ENCODE assay signal across 8 mouse cellular contexts in the genomic region with DNA sequence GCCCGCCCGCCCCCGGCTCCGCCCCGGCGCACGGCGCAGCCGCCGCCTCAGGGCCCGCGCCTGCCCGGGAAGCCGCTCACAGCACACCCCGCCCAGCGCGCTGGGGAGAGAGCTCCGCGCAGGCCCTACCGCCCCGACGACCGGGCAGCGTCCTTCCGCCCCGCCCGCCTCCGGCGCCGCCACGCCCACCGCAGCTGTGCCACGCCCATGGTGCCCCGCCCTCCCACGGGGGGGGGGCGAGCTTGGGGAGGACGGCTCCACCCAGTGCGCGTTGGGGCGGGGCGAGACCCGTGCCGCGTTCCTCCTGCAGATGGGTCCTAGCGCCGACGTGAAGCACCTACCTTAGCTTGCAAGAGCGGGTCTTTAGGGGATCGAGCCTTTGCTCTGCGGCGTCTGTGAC. TPM values are rescaled to one million over a fixed set of nuclear protein-coding genes. Genes with fewer than 3 reads are reported as not detected.
DNase-seq lines count a peak whose midpoint lies in the region; ATAC-seq and TF ChIP-seq lines count a peak whose summit lies in the region.

A gene (minus strand): TSS at position 154 of the 400 bp plus-strand sequence.

- H3K9ac ChIP-seq in embryonic facial prominence, embryonic 14.5 days (ENCODE audit: low read depth, low read length) = peak within 1 kb of the TSS; percentile 90
- H3K9ac ChIP-seq in limb, embryonic 14.5 days (ENCODE audit: low read depth, low read length, severe bottlenecking) = peak within 1 kb of the TSS; percentile 80
- peak within 1 kb of the TSS; percentile 91 for H3K9ac ChIP-seq in midbrain, postnatal 0 days (replicated peaks; ENCODE audit: low read length, poor library complexity, severe bottlenecking)

- H3K9me3 ChIP-seq in embryonic facial prominence, embryonic 14.5 days (ENCODE audit: control insufficient read depth, low read length) = no peaks in the 10 kb centered on the region
- H3K9me3 ChIP-seq in limb, embryonic 14.5 days (ENCODE audit: control insufficient read depth, low read length) = no peaks in the 10 kb centered on the region
- H3K9me3 ChIP-seq in midbrain, postnatal 0 days (ENCODE audit: low read length) = no peaks in the 10 kb centered on the region

- H3K27me3 ChIP-seq in embryonic facial prominence, embryonic 14.5 days (replicated peaks; ENCODE audit: control insufficient read depth, insufficient read depth, low read length) = no peaks in the 10 kb centered on the region
- no peaks in the 10 kb centered on the region for H3K27me3 ChIP-seq in limb, embryonic 14.5 days (ENCODE audit: control insufficient read depth, insufficient read depth, low read length)
- no peaks in the 10 kb centered on the region for H3K27me3 ChIP-seq in midbrain, postnatal 0 days (ENCODE audit: insufficient read depth, low read length)

- peak within 1 kb of the TSS; percentile 98 for H3K4me3 ChIP-seq in embryonic facial prominence, embryonic 14.5 days (ENCODE audit: low read depth, low read length)
- H3K4me3 ChIP-seq in limb, embryonic 14.5 days (replicated peaks; ENCODE audit: low read length) = peak within 1 kb of the TSS; percentile 90
- H3K4me3 ChIP-seq in midbrain, postnatal 0 days (ENCODE audit: low read depth, low read length) = peak within 1 kb of the TSS; percentile 99

- peak within 1 kb of the TSS; percentile 88 for H3K4me2 ChIP-seq in embryonic facial prominence, embryonic 14.5 days (ENCODE audit: low read depth, low read length)
- H3K4me2 ChIP-seq in limb, embryonic 14.5 days (replicated peaks; ENCODE audit: low read depth, low read length, severe bottlenecking) = peak within 1 kb of the TSS; percentile 72
- H3K4me2 ChIP-seq in midbrain, postnatal 0 days (ENCODE audit: low read depth, low read length, poor library complexity, severe bottlenecking) = peak within 1 kb of the TSS; percentile 85

- TF ChIP-seq POLR2A in limb, embryonic 14.5 days (IDR thresholded peaks at IDR 0.05; ENCODE audit: borderline replicate concordance, extremely low read depth, insufficient read depth, insufficient read length) = no peak

- no peaks in the 10 kb centered on the region for H3K36me3 ChIP-seq in embryonic facial prominence, embryonic 14.5 days (ENCODE audit: control insufficient read depth, insufficient read depth, low read length)
- H3K36me3 ChIP-seq in limb, embryonic 14.5 days (ENCODE audit: control insufficient read depth, insufficient read depth, low read length) = no peaks in the 10 kb centered on the region
- H3K36me3 ChIP-seq in midbrain, postnatal 0 days (ENCODE audit: insufficient read depth, low read length) = no peaks in the 10 kb centered on the region

- ATAC-seq in embryonic facial prominence, embryonic 14.5 days (ENCODE audit: low read depth) = peak; percentile 98
- ATAC-seq in limb, embryonic 14.5 days (ENCODE audit: low FRiP score, low read depth) = peak; percentile 97
- ATAC-seq in midbrain, postnatal 0 days (ENCODE audit: low FRiP score) = peak; percentile 93

- DNase-seq in 3T3-L1 (ENCODE audit: low read depth, low spot score) = peak; percentile 91
- DNase-seq in adrenal gland, postnatal 4 days (ENCODE audit: low spot score in 2 of 2) = peak; percentile 98 to 99
- DNase-seq in embryonic facial prominence, embryonic 14.5 days (ENCODE audit: low spot score) = peak; percentile 98
- DNase-seq in heart, adult 8-10 months (ENCODE audit: low spot score) = peak; percentile 97
- DNase-seq in kidney, adult 9 months = peak; percentile 99
- DNase-seq in limb, embryonic 14.5 days (ENCODE audit: low spot score) = peak; percentile 92
- peak; percentile 95 for DNase-seq in midbrain, postnatal 0 days (ENCODE audit: low spot score)
- DNase-seq in spleen, postnatal 14 days (ENCODE audit: low spot score in 2 of 2) = peak; percentile 98 to 99

- peak within 1 kb of the TSS; percentile 87 for H3K27ac ChIP-seq in embryonic facial prominence, embryonic 14.5 days (replicated peaks; ENCODE audit: low read depth, low read length)
- H3K27ac ChIP-seq in limb, embryonic 14.5 days (replicated peaks; ENCODE audit: low read depth, low read length) = peak within 1 kb of the TSS; percentile 90
- H3K27ac ChIP-seq in midbrain, postnatal 0 days (ENCODE audit: low read depth, low read length) = peak within 1 kb of the TSS; percentile 79

- 0% methylated on average over 18 of the region's 51 CpGs for WGBS in embryonic facial prominence, embryonic 14.5 days
- 0% methylated on average over 19 of the region's 51 CpGs for whole genome bisulfite sequencing in limb, embryonic 14.5 days
- 2% methylated on average over 34 of the region's 51 CpGs for WGBS in midbrain, postnatal 0 days

- H3K4me1 ChIP-seq in embryonic facial prominence, embryonic 14.5 days (ENCODE audit: control insufficient read depth, insufficient read depth, low read length) = peaks cover 26% of the 10 kb centered on the region
- H3K4me1 ChIP-seq in limb, embryonic 14.5 days (ENCODE audit: control insufficient read depth, insufficient read depth, low read length) = peaks cover 29% of the 10 kb centered on the region
- peaks cover 10% of the 10 kb centered on the region; the same call in 1 of the 2 replicates for H3K4me1 ChIP-seq in midbrain, postnatal 0 days (ENCODE audit: insufficient read depth, low read length)

- no peak for TF ChIP-seq CTCF in midbrain, postnatal 0 days (IDR thresholded peaks at IDR 0.05)

RNA-seq across cellular contexts. Expression of the gene that starts here (rescaled TPM):
- total RNA-seq in adrenal gland, postnatal 4 days (2021) = 10 to 100 TPM; 35.8 to 36.3 TPM
- polyA plus RNA-seq in embryonic facial prominence, embryonic 14.5 days (2014; fragmentation: Nextera tagmentation; extraction: Ambion mirVana) = 14.0 and 14.2 TPM in 2 replicates
- 10 to 100 TPM; 14.7 to 18.7 (median 18.0) TPM for total RNA-seq in heart, adult 8-10 months (2022)
- 20.1 and 22.8 TPM in 2 replicates for polyA plus RNA-seq in limb, embryonic 14.5 days (2012; rRNA removed)
- polyA plus RNA-seq in limb, embryonic 14.5 days (2014; fragmentation: Nextera tagmentation; extraction: Ambion mirVana) = 11.1 and 13.6 TPM in 2 replicates
- total RNA-seq in midbrain, postnatal 0 days (2014; rRNA removed) = 24.1 and 26.7 TPM in 2 replicates
- polyA plus RNA-seq in midbrain, postnatal 0 days (2015; fragmentation: Nextera tagmentation; extraction: Ambion mirVana) = 13.7 and 14.1 TPM in 2 replicates

Comparison
In these comparisons a context has a peak if more than half of its experiments do, and no peak if none do; other contexts are left out.
1. Peak in every context shown above with its lines: DNase-seq, ATAC-seq, H3K4me3 ChIP-seq and H3K27ac ChIP-seq.